12 mouse cellular contexts compared by ENCODE assay signal in genomic region chr5:115018813-115019212, GRCm38 (mm10). TPM values are rescaled to one million over a fixed set of nuclear protein-coding genes. Genes with fewer than 3 reads are reported as not detected.
A peak's percentile ranks its signal among the peaks of the same experiment; 100 is the strongest.
DNase-seq lines count a peak whose midpoint lies in the region; ATAC-seq and TF ChIP-seq lines count a peak whose summit lies in the region.
"Had no signal": no experiment of that assay in that cellular context is flagged by ENCODE, and none has a peak within 500 bp of the region (broad histone marks: within the 10 kb centered on the region; RNA-seq: fewer than 3 reads in every experiment).

No protein-coding gene starts in this region.

- intact Hi-C loops in heart, postnatal 25 days (cut with DNase I): no loop called here

- H3K9me3 ChIP-seq in heart, embryonic 14.5 days (ENCODE audit: control insufficient read depth, low read length): no peaks in the 10 kb centered on the region
- no peaks in the 10 kb centered on the region for H3K9me3 ChIP-seq in liver, postnatal 0 days (ENCODE audit: low read length)
- H3K9me3 ChIP-seq: embryonic facial prominence, embryonic 15.5 days had no signal

- DNase-seq in heart, adult 11 months: peak; percentile 92
- no peak for DNase-seq in heart, postnatal 25 days (ENCODE audit: low spot score)
- DNase-seq in 416B (ENCODE audit: low read depth): peak; percentile 39
- no peak for DNase-seq in liver, postnatal 0 days
- no peak for DNase-seq in frontal cortex, postnatal 36 days (ENCODE audit: low spot score in 2 of 2)
- no peak for DNase-seq in layer of hippocampus, postnatal 14 days (ENCODE audit: low spot score in 2 of 2)
- DNase-seq in embryo, embryonic 10 days (ENCODE audit: low spot score): no peak
- DNase-seq: layer of hippocampus, postnatal 36 days had no signal

- H3K36me3 ChIP-seq in heart, embryonic 14.5 days (ENCODE audit: control insufficient read depth, insufficient read depth, low read length): 0 out of 2 replicates have a peak, but pooled peaks cover 2% of the 10 kb centered on the region
- H3K36me3 ChIP-seq in liver, postnatal 0 days (replicated peaks; ENCODE audit: insufficient read depth, low read length): peaks cover 6% of the 10 kb centered on the region; the same call in 1 of the 2 replicates
- H3K36me3 ChIP-seq: embryonic facial prominence, embryonic 15.5 days had no signal

- H3K4me1 ChIP-seq in heart, embryonic 14.5 days (ENCODE audit: control insufficient read depth in 2 of 2, insufficient read depth in 2 of 2, low read length in 2 of 2): peaks cover 13 to 46% of the 10 kb centered on the region in 2 experiments
- H3K4me1 ChIP-seq in liver, postnatal 0 days (ENCODE audit: insufficient read depth): peaks cover 46% of the 10 kb centered on the region

- TF ChIP-seq CTCF in liver, postnatal 0 days (IDR thresholded peaks at IDR 0.05; ENCODE audit: low read depth): no peak

- 14% methylated on average over 4 of the region's 4 CpGs for WGBS in heart, embryonic 14.5 days
- 21% methylated on average over 4 of the region's 4 CpGs for whole genome bisulfite sequencing in liver, postnatal 0 days (ENCODE audit: insufficient replicate concordance)

- no peak for TF ChIP-seq EP300 in liver, postnatal 0 days (IDR thresholded peaks at IDR 0.05; ENCODE audit: low read depth)

- peak overlapping the region; percentile 49 to 65 for H3K27ac ChIP-seq in heart, embryonic 14.5 days (replicated peaks in 1 of 2; ENCODE audit: control insufficient read depth in 1 of 2, insufficient read depth in 1 of 2, low read depth in 2 of 2, low read length in 2 of 2)
- H3K27ac ChIP-seq in liver, postnatal 0 days (ENCODE audit: low read depth): peak overlapping the region; percentile 45
- H3K27ac ChIP-seq: embryonic facial prominence, embryonic 15.5 days; midbrain, embryonic 10.5 days had no signal

- H3K4me3 ChIP-seq in heart, embryonic 14.5 days (ENCODE audit: control insufficient read depth in 1 of 2, insufficient read depth in 1 of 2, low read depth in 1 of 2, low read length in 2 of 2): no peak overlapping the region
- H3K4me3 ChIP-seq in liver, postnatal 0 days (ENCODE audit: low read depth, low read length): peak overlapping the region; percentile 21; the same call in 1 of the 2 replicates
- H3K4me3 ChIP-seq: embryonic facial prominence, embryonic 15.5 days; midbrain, embryonic 10.5 days had no signal

- no peak for ATAC-seq in heart, embryonic 14.5 days (ENCODE audit: insufficient number of reproducible peaks, insufficient read depth, low FRiP score, low read depth)
- ATAC-seq in liver, postnatal 0 days: no peak

- peak overlapping the region; percentile 44 for H3K4me2 ChIP-seq in heart, embryonic 14.5 days (ENCODE audit: low read length)
- peak overlapping the region; percentile 50 for H3K4me2 ChIP-seq in liver, postnatal 0 days (ENCODE audit: low read depth, low read length)
- H3K4me2 ChIP-seq: embryonic facial prominence, embryonic 15.5 days had no signal

- H3K27me3 ChIP-seq in heart, embryonic 14.5 days (ENCODE audit: control insufficient read depth, insufficient read depth, low read length): no peaks in the 10 kb centered on the region
- no peaks in the 10 kb centered on the region for H3K27me3 ChIP-seq in liver, postnatal 0 days (ENCODE audit: insufficient read depth, low read length)
- H3K27me3 ChIP-seq: embryonic facial prominence, embryonic 15.5 days had no signal

- H3K9ac ChIP-seq in heart, embryonic 14.5 days (ENCODE audit: low read length): peak overlapping the region; percentile 36
- H3K9ac ChIP-seq in liver, postnatal 0 days (replicated peaks): peak overlapping the region; percentile 58
- H3K9ac ChIP-seq: embryonic facial prominence, embryonic 15.5 days had no signal

RNA-seq across cellular contexts. Expression of gene Sppl3, which starts 7.9 kb away (rescaled TPM):
- total RNA-seq in heart, postnatal 25 days (2021): 10 to 100 TPM; 34.8 to 35.5 TPM
- polyA plus RNA-seq in heart, embryonic 14.5 days (2014; fragmentation: Nextera tagmentation; extraction: Ambion mirVana): 35.1 and 39.9 TPM in 2 replicates
- 9.2 and 11.5 TPM in 2 replicates for polyA plus RNA-seq in liver, postnatal 0 days (2015; fragmentation: Nextera tagmentation; extraction: Ambion mirVana)
- 10 to 100 TPM; 89.6 to 90.5 TPM for total RNA-seq in layer of hippocampus, postnatal 14 days (2021)

RNA-seq across cellular contexts. Expression of gene Hnf1a, which starts 47.9 kb away (rescaled TPM):
- not detected for total RNA-seq in heart, postnatal 25 days (2021)
- polyA plus RNA-seq in heart, embryonic 14.5 days (2014; fragmentation: Nextera tagmentation; extraction: Ambion mirVana): not detected in 2 replicates
- polyA plus RNA-seq in liver, postnatal 0 days (2015; fragmentation: Nextera tagmentation; extraction: Ambion mirVana): 5.6 and 7.0 TPM in 2 replicates
- total RNA-seq in layer of hippocampus, postnatal 14 days (2021): not detected
- total RNA-seq: layer of hippocampus, postnatal 36 days; neutrophil, adult 5-6 weeks had no signal

Comparison
In these comparisons a context has a peak if more than half of its experiments do, and no peak if none do; other contexts are left out.
1. DNase-seq: peak in heart, adult 11 months (single experiment) and 416B (single experiment); none in heart, postnatal 25 days (single experiment), liver, postnatal 0 days (single experiment), frontal cortex, postnatal 36 days (0 of 2), layer of hippocampus, postnatal 14 days (0 of 2) and embryo, embryonic 10 days (single experiment).